Mouse (Mus musculus) gastrocnemius, postnatal 36 days (tissue): ENCODE data around the gene Cyb5d1. TPM values are rescaled to one million over a fixed set of nuclear protein-coding genes. Genes with fewer than 3 reads are reported as not detected.
"Not testable (repeated sequence)": the region's sequence is repeated elsewhere in the genome, so short reads cannot be mapped to it uniquely, and the experiment has no call there.

Experiments
- DNase-seq, 2 experiments: peaks; one replicate each; pipeline ENCODE4 v3.0.0; 2022
- intact Hi-C: fragments of 180-260 bp; cut with DNase I; formaldehyde crosslinking; loops from one replicate; pipeline ENCODE4 v1.15.1; 2025
- total RNA-seq, 2 experiments: library from RNA; stranded (reverse); gene quantifications; 2 replicates each; pipeline ENCODE4 v1.2.3; 2021

Cyb5d1 gene
- total RNA-seq, 2 experiments from 2014 or later, result 24.6 to 26.2 TPM

DNA sequence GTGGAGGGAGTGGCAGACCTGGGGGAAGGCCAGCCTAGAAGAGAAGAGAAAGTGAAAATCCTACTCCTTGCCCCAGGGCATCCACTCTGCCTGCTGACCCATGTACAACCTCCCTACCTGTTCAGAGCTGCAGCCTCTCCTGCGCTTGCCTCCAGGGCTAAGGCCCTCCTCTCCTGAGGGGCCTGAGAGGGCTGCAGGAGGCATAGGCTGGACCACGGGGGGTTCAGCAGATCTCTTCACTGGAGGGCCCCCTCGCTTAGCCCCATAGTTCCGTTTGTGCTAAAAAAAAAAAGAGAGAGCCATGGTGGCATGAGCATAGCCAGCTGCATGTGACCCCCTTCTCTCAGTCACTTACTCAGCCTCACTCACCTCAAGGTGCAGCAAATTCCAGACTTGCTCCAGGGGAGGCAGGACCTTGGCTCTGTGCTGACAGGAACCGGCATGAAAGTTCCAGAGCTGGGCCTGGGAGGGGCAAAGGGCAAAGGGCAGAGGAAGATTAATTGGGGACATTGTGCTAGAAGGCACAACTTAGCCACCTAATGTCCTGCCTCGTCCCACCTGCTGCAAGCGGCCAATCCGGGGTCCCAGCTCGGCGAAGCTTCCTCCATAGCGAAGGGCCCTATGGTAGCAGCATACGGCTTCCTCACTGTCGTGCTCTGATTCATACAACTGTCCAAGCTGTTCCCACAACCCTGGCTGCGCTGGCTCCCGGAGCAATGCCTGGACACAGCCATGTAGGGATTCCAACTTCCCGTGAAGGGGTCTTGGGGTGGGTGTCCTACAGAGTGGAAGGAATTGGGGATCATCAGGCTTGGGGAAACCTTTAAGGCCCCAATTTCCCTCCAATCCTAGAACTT lies 11.7 kb upstream of the Cyb5d1 start:
- intact Hi-C loops, result loop anchor here (2.0 kb wide), 1 partner anchor 14 kb away; no protein-coding TSS in a partner anchor
- DNase-seq, result no peak

- intact Hi-C loops, result loop anchor here (2.0 kb wide), 1 partner anchor 15 kb away; no protein-coding TSS in a partner anchor
- no peak for DNase-seq
Measured at GRCm38 (mm10) chr11:69406282-69406681, 10.9 kb upstream of the Cyb5d1 start.

GRCm38 (mm10) chr11:69405397-69406200 lies 10.2 kb upstream of the Cyb5d1 start:
- no peak for DNase-seq
- intact Hi-C loops, result loop anchor here (2.0 kb wide), 1 partner anchor 15 kb away; no protein-coding TSS in a partner anchor

DNA sequence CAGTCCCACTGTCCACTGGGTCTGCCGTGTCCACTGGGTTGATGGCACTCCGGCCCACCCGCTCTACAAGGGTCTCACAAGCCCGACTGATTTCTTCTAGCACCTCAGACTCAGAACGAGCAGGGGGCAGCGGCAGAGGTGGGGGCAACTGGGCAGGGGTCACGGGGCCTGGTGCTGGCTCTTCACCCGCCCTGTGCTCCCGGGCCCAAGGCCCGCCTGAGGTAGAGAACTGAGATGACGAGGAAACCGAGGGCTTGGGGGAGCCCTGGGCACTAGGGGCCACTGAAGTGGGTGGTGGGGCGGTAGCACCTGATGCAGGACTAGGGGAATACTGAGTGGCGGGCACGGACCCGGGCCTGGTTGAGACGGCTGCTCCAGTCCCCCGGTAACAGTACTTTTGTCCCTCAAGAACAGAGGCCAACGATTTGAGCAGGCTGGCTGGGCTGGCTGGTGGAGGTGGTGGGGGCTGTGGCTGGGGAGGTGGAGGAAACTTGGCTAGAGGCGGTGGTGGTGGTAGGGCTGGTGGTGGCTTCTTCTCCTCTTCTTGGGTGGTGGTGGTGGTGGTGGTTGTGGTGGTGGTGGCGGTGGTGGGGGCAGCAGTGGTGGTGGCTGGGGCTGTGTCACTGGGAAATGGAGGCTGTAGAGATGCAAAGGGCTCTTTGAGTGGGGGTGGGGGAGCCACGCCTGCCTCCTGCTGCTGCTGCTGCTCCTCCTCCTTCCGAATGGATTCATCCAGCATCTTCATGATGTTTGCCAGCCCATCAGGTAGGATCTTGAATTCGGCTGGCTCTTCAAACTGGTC lies 9.4 kb upstream of the Cyb5d1 start:
- no peak for DNase-seq
- intact Hi-C loops, result no loop called here

DNA sequence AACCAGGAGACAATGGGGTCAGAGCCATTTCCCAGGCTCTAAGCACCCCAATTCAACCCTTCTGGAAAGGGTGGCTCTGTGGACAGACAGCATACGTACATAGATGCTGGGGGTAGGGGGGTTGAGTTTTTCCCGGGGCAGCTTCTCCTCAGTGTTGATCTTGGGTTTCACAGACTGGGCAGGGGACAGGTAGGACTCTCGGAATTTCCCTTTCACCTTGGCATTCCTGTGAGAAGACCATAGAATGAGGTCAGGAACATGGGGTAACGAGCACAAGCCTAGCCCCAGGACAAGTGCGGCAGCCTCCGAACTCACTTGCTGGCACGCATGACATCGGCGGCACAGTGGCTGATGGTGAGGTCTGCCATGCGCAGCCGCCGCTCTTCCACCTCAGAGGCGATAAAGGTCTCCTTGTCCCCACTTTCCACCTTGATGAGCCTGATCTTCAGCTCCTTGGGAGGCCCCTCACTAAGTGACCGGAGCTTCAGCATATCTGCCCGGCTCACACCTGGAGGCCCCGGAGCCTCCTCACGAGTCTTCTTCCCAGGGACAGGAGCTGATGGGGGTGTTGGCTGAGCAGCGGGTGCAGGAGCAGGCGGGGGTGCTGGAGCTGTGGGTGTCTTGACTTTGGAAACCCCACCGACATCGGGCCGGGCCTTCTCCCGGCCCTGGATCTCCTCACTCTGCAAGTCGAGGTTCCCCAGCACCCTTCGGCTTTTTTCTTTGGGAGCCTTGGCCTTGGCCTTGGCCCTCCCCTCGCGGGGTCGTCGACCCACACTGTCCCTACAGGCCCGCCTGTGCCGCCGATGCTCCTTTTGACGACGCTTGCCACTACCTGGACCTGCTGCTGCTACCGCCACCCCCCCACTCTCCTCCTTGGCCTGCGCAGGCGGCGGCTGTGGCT lies 8.5 kb upstream of the Cyb5d1 start:
- intact Hi-C loops, result no loop called here
- DNase-seq, result no peak

DNA sequence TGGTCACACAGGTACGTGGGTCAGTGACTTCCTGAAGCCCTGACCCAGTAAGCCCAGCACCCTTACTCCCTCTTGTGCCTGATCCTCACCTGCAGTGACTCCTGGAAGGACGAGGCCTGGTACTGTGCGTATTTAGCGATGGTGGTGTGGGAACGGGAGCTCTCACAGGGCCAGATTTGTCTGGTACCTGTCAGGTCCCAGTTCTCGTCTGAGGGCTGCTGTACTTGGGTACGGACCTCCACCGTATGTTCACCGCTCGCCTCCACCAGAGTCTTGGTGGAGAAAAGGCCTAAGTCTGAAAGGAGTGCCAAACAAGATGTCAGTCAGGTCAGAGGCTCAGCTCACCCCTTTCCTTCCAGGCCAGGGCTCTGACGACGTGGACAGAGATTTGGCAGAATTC lies 6.6 kb upstream of the Cyb5d1 start:
- DNase-seq, result no peak
- intact Hi-C loops, result loop anchor here (2.0 kb wide), 1 partner anchor 111 kb away; no protein-coding TSS in a partner anchor

GRCm38 (mm10) chr11:69401210-69401637 lies 5.8 kb upstream of the Cyb5d1 start:
- DNase-seq, result peak; percentile 74 to 78
- intact Hi-C loops, result loop anchor here (2.0 kb wide), 1 partner anchor 112 kb away; no protein-coding TSS in a partner anchor

GRCm38 (mm10) chr11:69400083-69400850 lies 4.8 kb upstream of the Cyb5d1 start:
- peak in 1 of 2 experiments; percentile 15 for DNase-seq
- intact Hi-C loops, result loop anchor here (1.0 to 2.0 kb wide), 2 partner anchors 32 to 113 kb away; no protein-coding TSS in a partner anchor

- intact Hi-C loops, result loop anchor here (1.0 to 2.0 kb wide), 2 partner anchors 33 to 113 kb away; no protein-coding TSS in a partner anchor
- peak in 1 of 2 experiments; percentile 29 for DNase-seq
Measured at GRCm38 (mm10) chr11:69399201-69400082, 4.0 kb upstream of the Cyb5d1 start.

- DNase-seq, result peak in 1 of 2 experiments; percentile 14
- intact Hi-C loops, result no loop called here
Measured at GRCm38 (mm10) chr11:69398486-69399200, 3.2 kb upstream of the Cyb5d1 start.

DNA sequence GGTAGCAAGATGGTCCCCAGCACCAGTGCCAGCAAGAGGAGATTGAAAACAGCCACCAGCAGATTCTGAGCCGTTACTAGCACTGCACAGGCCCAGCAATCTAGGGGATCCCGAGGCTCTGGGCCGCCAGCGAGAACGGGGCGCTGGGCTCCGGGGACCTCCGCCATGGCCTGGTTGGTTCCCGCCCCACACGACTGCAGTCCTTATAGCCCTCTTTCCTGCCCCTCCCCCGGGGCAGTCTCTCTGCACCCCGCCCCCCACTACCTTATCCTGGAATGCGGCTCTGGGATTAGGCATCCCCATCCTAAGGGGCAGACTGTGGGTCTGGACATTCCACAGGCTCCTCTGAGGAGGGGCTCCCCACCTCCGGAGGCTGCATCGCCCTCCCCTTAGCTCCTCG lies 2.6 kb upstream of the Cyb5d1 start, which contains the start of gene Tmem88:
Tmem88 (minus strand) TSS at position 176 of the 400 bp plus-strand sequence.
- intact Hi-C loops, result no loop called here
- peak; percentile 20 to 47 for DNase-seq

DNA sequence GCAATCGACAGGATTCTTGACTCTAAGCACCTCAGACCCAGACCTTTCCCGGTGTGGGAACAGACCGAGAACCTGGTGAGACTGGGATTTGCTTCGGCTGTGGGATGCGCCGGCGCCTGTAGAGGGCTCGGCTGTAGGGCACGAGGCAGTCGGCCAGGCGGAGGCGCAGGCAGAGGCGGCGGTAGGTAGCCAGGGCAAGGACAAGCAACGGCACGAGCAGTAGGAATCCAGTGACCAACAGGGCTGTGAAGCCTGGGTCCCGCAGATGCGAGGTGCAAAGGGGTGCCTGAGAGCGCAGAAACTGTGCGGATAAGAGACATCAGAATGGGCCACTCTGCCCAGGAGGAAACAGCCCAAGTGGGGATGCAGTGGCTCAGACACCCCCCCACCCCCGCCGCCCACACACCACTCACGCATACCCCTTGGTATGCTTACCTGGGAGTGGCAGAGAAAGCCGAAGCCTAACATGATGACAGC lies 2.2 kb upstream of the Cyb5d1 start:
- intact Hi-C loops, result no loop called here
- DNase-seq, result peak in 1 of 2 experiments; percentile 18

DNA sequence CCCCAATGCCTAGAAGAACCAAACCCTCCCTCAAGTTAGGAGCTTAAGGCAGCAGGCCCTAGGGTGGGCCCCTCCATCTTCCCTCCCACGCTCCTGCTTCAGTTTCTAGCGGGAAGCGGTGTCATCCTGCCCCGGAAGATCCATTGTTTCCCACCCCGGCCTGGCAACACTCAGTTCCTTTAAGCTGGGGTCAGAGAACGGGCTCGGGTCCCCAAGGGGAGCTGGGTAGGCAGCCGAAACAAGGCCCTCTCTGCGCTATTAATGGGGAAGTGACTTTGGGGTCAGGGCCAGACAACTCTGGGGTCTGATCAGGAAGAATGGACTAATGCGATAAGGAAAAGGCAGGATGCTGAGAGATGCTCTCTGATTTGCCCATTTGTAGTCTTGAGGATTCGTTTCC lies 1.3 kb upstream of the Cyb5d1 start:
- intact Hi-C loops, result no loop called here
- DNase-seq, result peak in 1 of 2 experiments; percentile 40

DNA sequence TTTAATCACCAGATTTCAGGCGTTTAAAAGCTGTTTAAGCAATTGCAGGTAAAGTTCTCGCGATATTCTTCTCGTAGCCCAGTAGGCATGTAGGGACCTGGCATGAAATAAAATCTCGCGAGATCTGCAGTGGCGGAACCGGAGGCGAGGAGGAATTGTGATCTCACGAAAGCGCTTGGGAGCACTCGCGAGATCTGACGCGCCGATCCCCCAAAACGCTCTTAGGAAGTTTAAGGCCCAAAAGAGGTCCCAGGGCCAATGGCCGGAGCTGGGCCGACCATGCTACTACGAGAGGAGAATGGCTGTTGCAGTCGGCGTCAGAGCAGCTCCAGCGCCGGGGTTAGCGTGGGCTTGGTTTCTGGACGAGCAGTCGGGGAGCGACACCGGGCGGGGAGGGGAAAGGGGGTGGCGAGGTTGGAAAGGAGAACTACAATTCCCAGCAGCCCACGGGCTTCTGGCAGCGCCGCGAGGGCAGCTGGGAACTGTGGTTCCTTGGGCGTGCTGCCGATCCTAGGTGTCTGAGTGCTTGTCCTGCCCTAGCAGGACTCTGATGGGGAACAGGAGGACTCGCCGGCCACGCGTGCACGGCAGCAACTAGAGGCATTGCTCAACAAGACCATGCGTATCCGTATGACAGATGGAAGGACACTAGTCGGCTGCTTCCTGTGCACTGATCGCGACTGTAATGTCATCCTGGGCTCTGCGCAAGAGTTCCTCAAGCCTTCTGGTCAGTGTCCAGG lies 373 bp upstream of the Cyb5d1 start:
- peak; percentile 94 to 96 for DNase-seq
- intact Hi-C loops, result no loop called here

- intact Hi-C loops, result not testable (repeated sequence)
- peak in 1 of 2 experiments; percentile 15 for DNase-seq
Measured at GRCm38 (mm10) chr11:69394591-69395167, 752 bp downstream of the Cyb5d1 start.
